In genomic region chr15:56518379-56518778, GRCm38 (mm10) we compare ENCODE assay signal across 21 mouse cellular contexts.
DNase-seq lines count a peak whose midpoint lies in the region; ATAC-seq lines count a peak whose summit lies in the region.
"Had no signal": no experiment of that assay in that cellular context is flagged by ENCODE, and none has a peak within 500 bp of the region (broad histone marks: within the 10 kb centered on the region; RNA-seq: fewer than 3 reads in every experiment).

No protein-coding gene starts in this region.

- peak overlapping the region; percentile 78 for H3K27ac ChIP-seq in kidney, embryonic 15.5 days
- no peak overlapping the region for H3K27ac ChIP-seq in neural tube, embryonic 12.5 days
- no peak overlapping the region for H3K27ac ChIP-seq in neural tube, embryonic 15.5 days (replicated peaks)
- H3K27ac ChIP-seq: embryonic facial prominence, embryonic 13.5 days; forebrain, embryonic 10.5 days; forebrain, embryonic 13.5 days; hindbrain, embryonic 12.5 days; hindbrain, embryonic 15.5 days had no signal

- peak; percentile 98 for ATAC-seq in kidney, embryonic 15.5 days (replicated peaks; ENCODE audit: low FRiP score)
- ATAC-seq in neural tube, embryonic 12.5 days (ENCODE audit: low FRiP score, low read depth) = 0 out of 2 replicates have a peak, but pooled peaks have one; percentile 41
- no peak for ATAC-seq in neural tube, embryonic 15.5 days (ENCODE audit: low FRiP score)
- ATAC-seq: CD4-positive, CD25-positive, alpha-beta regulatory T cell, adult 4 months; forebrain, embryonic 13.5 days; forebrain, embryonic 16.5 days had no signal

- no peaks in the 10 kb centered on the region for H3K4me1 ChIP-seq in kidney, embryonic 15.5 days
- H3K4me1 ChIP-seq in neural tube, embryonic 12.5 days = no peaks in the 10 kb centered on the region
- no peaks in the 10 kb centered on the region for H3K4me1 ChIP-seq in neural tube, embryonic 15.5 days
- H3K4me1 ChIP-seq: embryonic facial prominence, embryonic 13.5 days; forebrain, embryonic 10.5 days; forebrain, embryonic 13.5 days; hindbrain, embryonic 12.5 days; hindbrain, embryonic 15.5 days had no signal

- no peak overlapping the region for H3K9ac ChIP-seq in kidney, embryonic 15.5 days
- H3K9ac ChIP-seq in neural tube, embryonic 12.5 days = no peak overlapping the region
- H3K9ac ChIP-seq in neural tube, embryonic 15.5 days (replicated peaks) = no peak overlapping the region
- H3K9ac ChIP-seq: embryonic facial prominence, embryonic 13.5 days; forebrain, embryonic 13.5 days; hindbrain, embryonic 12.5 days; hindbrain, embryonic 15.5 days had no signal

- no peak overlapping the region for H3K4me2 ChIP-seq in kidney, embryonic 15.5 days
- no peak overlapping the region for H3K4me2 ChIP-seq in neural tube, embryonic 12.5 days (replicated peaks)
- no peak overlapping the region for H3K4me2 ChIP-seq in neural tube, embryonic 15.5 days
- H3K4me2 ChIP-seq: embryonic facial prominence, embryonic 13.5 days; forebrain, embryonic 13.5 days; heart, embryonic 11.5 days; hindbrain, embryonic 12.5 days; hindbrain, embryonic 15.5 days had no signal

- no peaks in the 10 kb centered on the region for H3K9me3 ChIP-seq in kidney, embryonic 15.5 days (replicated peaks)
- H3K9me3 ChIP-seq in neural tube, embryonic 12.5 days = no peaks in the 10 kb centered on the region
- no peaks in the 10 kb centered on the region for H3K9me3 ChIP-seq in neural tube, embryonic 15.5 days (replicated peaks)
- H3K9me3 ChIP-seq: embryonic facial prominence, embryonic 13.5 days; forebrain, embryonic 10.5 days; forebrain, embryonic 13.5 days; hindbrain, embryonic 12.5 days; hindbrain, embryonic 15.5 days had no signal

- no peaks in the 10 kb centered on the region for H3K27me3 ChIP-seq in kidney, embryonic 15.5 days
- H3K27me3 ChIP-seq in neural tube, embryonic 12.5 days (replicated peaks) = no peaks in the 10 kb centered on the region
- H3K27me3 ChIP-seq in neural tube, embryonic 15.5 days (replicated peaks) = no peaks in the 10 kb centered on the region
- H3K27me3 ChIP-seq: embryonic facial prominence, embryonic 13.5 days; forebrain, embryonic 13.5 days; hindbrain, embryonic 12.5 days; hindbrain, embryonic 15.5 days had no signal

- DNase-seq in kidney, adult 11 months = no peak
- DNase-seq in retina, postnatal 1 day = peak; percentile 12
- DNase-seq in gastrocnemius, postnatal 25 days = no peak
- DNase-seq: adrenal gland, adult 2 months; adrenal gland, postnatal 14 days; cerebellum, adult 11 months; cerebellum, adult 2 months; cerebellum, adult 9-11 months; cerebellum, postnatal 25 days; gastrocnemius, postnatal 10 days had no signal

- 42% methylated on average over 1 of the region's 1 CpGs for WGBS in kidney, embryonic 15.5 days
- 80% methylated on average over 1 of the region's 1 CpGs for WGBS in neural tube, embryonic 12.5 days
- 79% methylated on average over 1 of the region's 1 CpGs for WGBS in neural tube, embryonic 15.5 days

- H3K36me3 ChIP-seq in kidney, embryonic 15.5 days = no peaks in the 10 kb centered on the region
- H3K36me3 ChIP-seq in neural tube, embryonic 12.5 days = no peaks in the 10 kb centered on the region
- H3K36me3 ChIP-seq in neural tube, embryonic 15.5 days = no peaks in the 10 kb centered on the region
- H3K36me3 ChIP-seq: embryonic facial prominence, embryonic 13.5 days; forebrain, embryonic 10.5 days; hindbrain, embryonic 12.5 days; hindbrain, embryonic 15.5 days had no signal

- no peak overlapping the region for H3K4me3 ChIP-seq in kidney, embryonic 15.5 days (replicated peaks)
- no peak overlapping the region for H3K4me3 ChIP-seq in neural tube, embryonic 12.5 days
- no peak overlapping the region for H3K4me3 ChIP-seq in neural tube, embryonic 15.5 days (replicated peaks)
- H3K4me3 ChIP-seq: embryonic facial prominence, embryonic 13.5 days; forebrain, embryonic 10.5 days; forebrain, embryonic 13.5 days; hindbrain, embryonic 12.5 days; hindbrain, embryonic 15.5 days had no signal
